Mouse (Mus musculus) thymus, adult 2 months (tissue): ENCODE measurements around the gene Hist1h1a. TPM values are rescaled to one million over a fixed set of nuclear protein-coding genes. Genes with fewer than 3 reads are reported as not detected.
"Not testable (repeated sequence)": the region's sequence is repeated elsewhere in the genome, so short reads cannot be mapped to it uniquely, and the experiment has no call there.

Experiments used
- DNase-seq: peaks from one replicate; pipeline ENCODE4 v3.0.0; 2021
- H3K27ac ChIP-seq: fragments of 200-500 bp; 2 replicates; pipeline ENCODE4 v1.5.1; 2012; ENCODE audit warnings: low read length, control low read depth; ENCODE audit not compliant: control insufficient read depth, insufficient read depth
- H3K27me3 ChIP-seq: fragments of 200-500 bp; 2 replicates; pipeline ENCODE4 v1.6.1; 2012; ENCODE audit warnings: mild to moderate bottlenecking, low read length, moderate library complexity, mixed read lengths; ENCODE audit not compliant: control insufficient read depth, insufficient read depth
- H3K36me3 ChIP-seq: fragments of 200-500 bp; 2 replicates; pipeline ENCODE4 v1.6.1; 2012; ENCODE audit warnings: mild to moderate bottlenecking, low read length, moderate library complexity; ENCODE audit not compliant: control insufficient read depth, insufficient read depth
- H3K4me1 ChIP-seq: fragments of 200-500 bp; replicated peaks from 2 replicates; pipeline ENCODE4 v1.6.1; 2012; ENCODE audit warnings: low read length; ENCODE audit not compliant: control insufficient read depth, insufficient read depth
- H3K4me3 ChIP-seq: fragments of 200-500 bp; 2 replicates; pipeline ENCODE4 v1.5.1; 2012; ENCODE audit warnings: mild to moderate bottlenecking, low read length, control low read depth, moderate library complexity; ENCODE audit not compliant: control insufficient read depth, insufficient read depth
- CTCF ChIP-seq: fragments of 200-500 bp; IDR thresholded peaks from 2 replicates; pipeline ENCODE4 v1.5.1; 2012; ENCODE audit warnings: mild to moderate bottlenecking, control low read depth, low read length, moderate library complexity, borderline replicate concordance; ENCODE audit not compliant: control insufficient read depth, poor library complexity, insufficient read depth; ENCODE audit errors: extremely low read depth
- POLR2A ChIP-seq: fragments of 200-500 bp; IDR thresholded peaks from 2 replicates; pipeline ENCODE4 v1.6.1; 2012; ENCODE audit warnings: mild to moderate bottlenecking, low read length, control low read depth, moderate library complexity; ENCODE audit not compliant: control insufficient read depth, poor library complexity, insufficient read depth; ENCODE audit errors: extremely low read depth
- WGBS: fragments of 180-500 bp; shearing (Covaris S2); methylation state at CpG from one replicate; pipeline ENCODE4 v1.1.7; 2018; 5-methylcytosine and 5-hydroxymethylcytosine counted together
- polyA plus RNA-seq: library from polyadenylated mRNA; depleted of rRNA; stranded (reverse); fragments of >200 nt; gene quantifications from 2 replicates; pipeline ENCODE4 v1.2.3, GENCODE M21; 2012

The Hist1h1a gene
- polyA plus RNA-seq, 1 experiment, result 18.2 TPM

GRCm38 (mm10) chr13:23743215-23743614, 20.3 kb upstream of the Hist1h1a start:
- Histone ChIP-seq H3K4me3 (no peak overlapping the region), H3K4me1 (peaks cover 4% of the 10 kb centered on the region), H3K27me3 (no peaks in the 10 kb centered on the region), H3K36me3 (no peaks in the 10 kb centered on the region), H3K27ac (no peak overlapping the region)
- TF ChIP-seq POLR2A, result no peak
- TF ChIP-seq CTCF, result no peak
- 93% methylated on average over 5 of the region's 5 CpGs for WGBS
- peak; percentile 0 for DNase-seq

DNA sequence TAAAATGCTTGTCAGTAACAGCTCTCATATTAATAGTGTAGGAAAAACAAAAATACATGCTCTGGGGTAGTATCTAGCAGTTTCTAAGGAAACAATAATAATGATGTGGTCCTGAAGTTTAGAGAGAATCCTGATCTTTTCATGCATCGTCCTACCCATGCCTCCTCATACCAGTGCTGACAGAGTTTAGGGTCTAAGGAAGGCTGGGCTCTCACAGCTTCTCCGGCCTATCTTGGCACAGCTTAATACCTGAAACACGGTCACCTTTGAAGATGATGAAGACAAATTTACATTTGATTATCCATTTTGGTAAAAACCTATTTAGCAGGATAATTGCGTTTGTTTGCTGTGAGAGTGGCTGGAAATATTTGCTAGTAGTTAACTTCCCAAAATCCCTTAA, 19.5 kb upstream of the Hist1h1a start:
- H3K4me3 ChIP-seq, result no peak overlapping the region
- H3K4me1 ChIP-seq, result peaks cover 4% of the 10 kb centered on the region
- H3K27ac ChIP-seq, result peak overlapping the region; percentile 29; the same call in 1 of the 2 replicates
- no peaks in the 10 kb centered on the region for H3K36me3 ChIP-seq
- 81% methylated on average over 4 of the region's 4 CpGs for WGBS
- no peaks in the 10 kb centered on the region for H3K27me3 ChIP-seq
- DNase-seq, result no peak
- TF ChIP-seq CTCF, result no peak

- WGBS, result 5% methylated on average over 22 of the region's 36 CpGs
- TF ChIP-seq CTCF, result no peak
- TF ChIP-seq POLR2A, result no peak
- Histone ChIP-seq H3K36me3 (no peaks in the 10 kb centered on the region), H3K4me3 (peak overlapping the region; percentile 54), H3K4me1 (peaks cover 4% of the 10 kb centered on the region), H3K27ac (peak overlapping the region; percentile 85), H3K27me3 (no peaks in the 10 kb centered on the region)
- no peak for DNase-seq
Measured at GRCm38 (mm10) chr13:23744421-23745380, 18.8 kb upstream of the Hist1h1a start.

GRCm38 (mm10) chr13:23745381-23746161, 17.9 kb upstream of the Hist1h1a start, which contains the start of gene Hist1h3c:
Gene Hist1h3c, minus strand, starts transcription at chr13:23745602.
- Histone ChIP-seq H3K27ac (peak within 1 kb of the TSS; percentile 95), H3K4me3 (peak within 1 kb of the TSS; percentile 60), H3K27me3 (no peaks in the 10 kb centered on the region), H3K36me3 (no peaks in the 10 kb centered on the region), H3K4me1 (peaks cover 4% of the 10 kb centered on the region)
- WGBS, result under 1% methylated on average over 25 of the region's 28 CpGs
- TF ChIP-seq POLR2A (peak; percentile 43; the same call in 1 of the 2 replicates), CTCF (no peak)
- DNase-seq, result peak; percentile 87

DNA sequence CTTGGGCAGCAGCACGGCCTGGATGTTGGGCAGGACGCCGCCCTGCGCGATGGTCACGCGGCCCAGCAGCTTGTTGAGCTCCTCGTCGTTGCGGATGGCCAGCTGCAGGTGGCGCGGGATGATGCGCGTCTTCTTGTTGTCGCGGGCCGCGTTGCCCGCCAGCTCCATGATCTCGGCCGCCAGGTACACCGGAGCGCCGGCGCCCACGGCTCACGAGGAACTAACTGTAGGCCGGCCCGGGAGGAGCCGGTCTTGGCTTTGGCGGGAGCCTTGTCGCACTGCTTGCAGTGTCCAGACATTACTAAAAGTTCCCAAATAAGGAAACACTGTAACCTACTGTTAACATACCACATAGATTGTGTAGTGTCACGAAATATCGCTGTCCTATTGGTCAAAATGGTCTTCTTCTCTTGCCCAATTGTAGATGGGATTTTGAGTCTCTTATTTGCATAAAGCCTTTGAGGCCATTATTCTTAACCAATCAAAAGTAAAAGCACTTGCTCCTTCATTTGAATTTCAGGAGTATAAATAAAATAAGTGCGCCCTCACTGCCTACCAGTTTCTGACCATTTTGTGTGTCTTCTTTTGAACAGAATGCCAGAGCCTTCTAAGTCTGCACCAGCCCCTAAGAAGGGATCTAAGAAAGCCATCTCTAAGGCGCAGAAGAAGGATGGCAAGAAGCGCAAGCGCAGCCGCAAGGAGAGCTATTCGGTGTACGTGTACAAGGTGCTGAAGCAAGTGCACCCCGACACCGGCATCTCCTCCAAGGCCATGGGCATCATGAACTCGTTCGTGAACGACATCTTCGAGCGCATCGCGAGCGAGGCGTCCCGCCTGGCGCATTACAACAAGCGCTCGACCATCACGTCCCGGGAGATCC, 17.0 kb upstream of the Hist1h1a start, which contains the start of gene Hist1h2bb:
Gene Hist1h2bb (plus strand): TSS at position 534 of the 880 bp plus-strand sequence.
- not testable (repeated sequence) for H3K36me3 ChIP-seq, H3K4me1 ChIP-seq, H3K27me3 ChIP-seq
- DNase-seq, result peak; percentile 72
- Histone ChIP-seq H3K27ac (peak within 1 kb of the TSS; percentile 95), H3K4me3 (peak within 1 kb of the TSS; percentile 60)
- TF ChIP-seq CTCF (peak; percentile 64; the same call in 1 of the 2 replicates), POLR2A (peak; percentile 45; the same call in 1 of the 2 replicates)
- whole genome bisulfite sequencing, result under 1% methylated on average over 42 of the region's 58 CpGs
